Mouse (Mus musculus) neural tube, embryonic 12.5 days (tissue): ENCODE measurements at regions not wholly inside any gene's neighbourhood (a gene's known extent, or its start where the extent isn't known, plus 50 kb on each side); places are given as distances from the start of the nearest gene placed in this dataset.

ENCODE experiments used
- ATAC-seq: fragments of 200-750 bp; cut with Nextera tagmentation; 2 replicates; pipeline ENCODE4 v1.8.0; 2017; ENCODE audit warnings: low read depth, mild to moderate bottlenecking, moderate TSS enrichment, moderate library complexity; ENCODE audit not compliant: low FRiP score
- H3K27ac ChIP-seq: fragments of 300-500 bp; sonication (generic); 2 replicates; pipeline ENCODE4 v1.5.1; 2016
- H3K27me3 ChIP-seq: fragments of 300-500 bp; sonication (generic); replicated peaks from 2 replicates; pipeline ENCODE4 v1.6.1; 2016; ENCODE audit warnings: mild to moderate bottlenecking
- H3K36me3 ChIP-seq: fragments of 300-500 bp; sonication (generic); 2 replicates; pipeline ENCODE4 v1.6.1; 2016; ENCODE audit warnings: mild to moderate bottlenecking
- H3K4me1 ChIP-seq: fragments of 300-500 bp; sonication (generic); 2 replicates; pipeline ENCODE4 v1.6.1; 2016
- H3K4me2 ChIP-seq: fragments of 300-500 bp; sonication (generic); replicated peaks from 2 replicates; pipeline ENCODE4 v1.6.1; 2016; ENCODE audit warnings: mild to moderate bottlenecking
- H3K4me3 ChIP-seq: fragments of 300-500 bp; sonication (generic); 2 replicates; pipeline ENCODE4 v1.5.1; 2016
- H3K9ac ChIP-seq: fragments of 300-500 bp; sonication (generic); 2 replicates; pipeline ENCODE4 v1.6.1; 2016; ENCODE audit warnings: mild to moderate bottlenecking
- H3K9me3 ChIP-seq: fragments of 300-500 bp; sonication (generic); 2 replicates; pipeline ENCODE4 v1.6.1; 2016; ENCODE audit warnings: mild to moderate bottlenecking
- WGBS: fragments of 180-500 bp; shearing (Covaris S2); methylation state at CpG from one replicate; pipeline ENCODE4 v1.1.7; 2016; 5-methylcytosine and 5-hydroxymethylcytosine counted together

DNA sequence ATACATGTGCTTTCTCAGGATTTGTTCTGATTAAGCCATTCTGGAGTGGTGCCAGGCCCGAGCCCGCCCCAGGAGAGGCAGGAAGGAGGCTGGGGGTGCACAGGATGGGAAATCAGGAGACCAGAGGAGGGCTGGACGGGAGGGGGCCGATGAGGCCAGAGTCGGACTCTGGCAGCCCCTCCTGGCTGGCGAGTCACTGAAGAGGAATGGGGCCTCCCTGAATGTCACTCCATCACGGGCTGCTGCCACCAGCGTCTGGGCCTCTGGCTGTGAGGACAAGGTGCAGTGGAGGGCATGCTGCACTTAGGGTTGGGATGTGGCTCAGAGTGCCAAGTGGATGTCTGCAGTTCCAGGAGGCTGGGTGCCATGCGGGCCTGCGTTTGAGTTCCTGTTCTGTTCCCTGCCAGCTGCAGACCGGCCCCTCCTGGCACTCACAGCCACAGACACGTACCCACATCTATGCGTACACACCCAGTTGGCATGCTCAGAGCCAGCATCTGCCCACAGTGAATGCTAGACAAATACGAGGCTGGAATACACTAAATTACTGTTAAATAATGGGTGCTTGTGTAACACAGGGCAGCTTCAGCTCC, 94.9 kb upstream of the Zfp618 start:
- no peak overlapping the region for H3K9ac ChIP-seq
- H3K9me3 ChIP-seq = no peaks in the 10 kb centered on the region
- no peak overlapping the region for H3K4me3 ChIP-seq
- no peak overlapping the region for H3K4me2 ChIP-seq
- no peaks in the 10 kb centered on the region for H3K27me3 ChIP-seq
- ATAC-seq = no peak
- 75% methylated on average over 14 of the region's 14 CpGs for WGBS
- H3K36me3 ChIP-seq = no peaks in the 10 kb centered on the region
- no peak overlapping the region for H3K27ac ChIP-seq
- peaks cover 3% of the 10 kb centered on the region; the same call in 1 of the 2 replicates for H3K4me1 ChIP-seq

DNA sequence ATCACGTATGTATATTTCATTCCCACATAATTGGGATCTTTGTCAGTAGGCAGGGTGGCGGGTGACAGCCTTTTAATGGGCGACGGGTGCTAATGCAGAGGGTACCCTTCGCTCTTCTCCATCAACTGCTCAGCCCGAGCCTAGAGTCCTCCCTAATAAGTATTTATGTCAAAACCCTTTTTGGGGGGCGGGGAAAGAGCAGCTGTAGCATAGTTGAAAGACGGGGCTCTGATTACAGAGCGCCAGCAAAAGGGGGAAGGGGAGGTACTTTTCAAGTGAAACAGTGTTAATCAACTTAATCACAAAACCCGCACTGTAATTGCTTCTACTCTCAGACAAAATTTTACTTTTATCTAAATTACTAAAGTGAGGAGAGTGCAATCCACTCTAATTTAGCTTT, 92.8 kb upstream of the Zfp618 start:
- WGBS = 84% methylated on average over 10 of the region's 10 CpGs
- Histone ChIP-seq H3K4me3 (no peak overlapping the region), H3K36me3 (no peaks in the 10 kb centered on the region), H3K4me2 (no peak overlapping the region), H3K9ac (no peak overlapping the region), H3K4me1 (peaks cover 3% of the 10 kb centered on the region; the same call in 1 of the 2 replicates), H3K9me3 (no peaks in the 10 kb centered on the region), H3K27ac (no peak overlapping the region), H3K27me3 (no peaks in the 10 kb centered on the region)
- no peak for ATAC-seq

DNA sequence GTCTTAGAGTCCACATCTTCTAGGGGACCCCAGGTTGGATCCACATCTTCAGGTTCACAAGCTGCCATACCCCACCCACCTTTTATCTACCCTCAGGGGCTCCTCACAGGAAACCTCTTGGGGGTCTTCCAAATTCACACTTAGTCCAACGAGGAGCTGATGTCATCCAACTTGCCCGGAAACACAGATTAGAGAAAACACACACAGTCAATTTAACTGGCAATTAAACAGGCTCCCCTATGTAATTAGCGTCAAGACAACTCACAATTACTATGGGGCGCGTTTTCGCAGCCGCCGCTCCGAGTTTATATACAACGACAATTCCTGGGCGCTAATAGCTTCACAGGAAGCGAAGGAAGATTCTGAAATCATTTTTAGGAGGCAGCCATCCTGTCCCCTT, 91.4 kb upstream of the Zfp618 start:
- Histone ChIP-seq H3K9ac (no peak overlapping the region), H3K4me1 (peaks cover 3% of the 10 kb centered on the region; the same call in 1 of the 2 replicates), H3K27ac (no peak overlapping the region), H3K4me3 (no peak overlapping the region), H3K9me3 (no peaks in the 10 kb centered on the region), H3K27me3 (no peaks in the 10 kb centered on the region), H3K4me2 (no peak overlapping the region), H3K36me3 (no peaks in the 10 kb centered on the region)
- ATAC-seq = no peak
- WGBS = 79% methylated on average over 12 of the region's 12 CpGs

DNA sequence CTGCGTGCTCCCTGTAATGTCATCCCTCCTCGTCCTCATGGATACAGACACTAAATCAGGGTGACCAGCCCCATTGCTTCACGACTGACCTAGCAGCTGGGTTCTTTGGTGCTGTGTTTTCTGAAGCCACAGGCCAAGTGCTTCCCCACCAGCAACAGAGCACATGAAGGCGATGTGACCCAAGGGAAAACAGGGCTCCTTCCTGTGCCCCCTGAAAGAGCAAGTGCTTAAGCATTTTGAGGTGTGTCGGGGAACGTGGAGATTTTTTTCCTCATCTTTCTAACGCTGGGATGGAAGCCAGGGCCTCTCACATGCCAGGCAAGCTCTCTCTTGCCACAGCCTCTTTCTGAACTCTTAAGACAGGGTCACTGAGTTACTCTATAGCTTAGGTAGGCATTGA, 87.3 kb upstream of the Zfp618 start:
- H3K4me3 ChIP-seq = no peak overlapping the region
- 78% methylated on average over 7 of the region's 7 CpGs for WGBS
- ATAC-seq = no peak

DNA sequence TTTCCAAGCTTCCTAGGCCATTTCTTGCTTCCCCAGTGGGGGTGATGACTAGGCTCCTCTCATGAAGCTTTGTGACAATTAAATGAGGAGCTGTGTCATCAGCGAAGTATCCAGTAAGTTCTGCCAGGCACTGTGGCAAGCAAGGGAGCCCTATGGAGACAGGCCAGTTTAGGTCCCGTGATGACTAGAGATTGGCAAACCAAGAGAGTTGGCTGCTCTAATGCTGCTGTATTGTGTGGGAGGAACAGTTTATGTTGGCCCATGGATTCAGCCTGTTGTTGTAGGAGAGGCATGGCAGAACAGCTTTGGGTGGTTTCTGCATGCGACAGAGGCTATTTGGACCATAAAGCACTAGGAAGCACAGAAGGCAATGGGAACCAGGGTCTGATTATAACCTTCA, 86.4 kb upstream of the Zfp618 start:
- Histone ChIP-seq H3K36me3 (no peaks in the 10 kb centered on the region), H3K9me3 (0 out of 2 replicates have a peak, but pooled peaks cover 5% of the 10 kb centered on the region), H3K4me1 (no peaks in the 10 kb centered on the region), H3K9ac (no peak overlapping the region), H3K27ac (no peak overlapping the region), H3K27me3 (no peaks in the 10 kb centered on the region), H3K4me2 (no peak overlapping the region), H3K4me3 (no peak overlapping the region)
- 91% methylated on average over 3 of the region's 3 CpGs for WGBS
- no peak for ATAC-seq

More for the DNA sequence above, 87.3 kb upstream of the Zfp618 start:
- Histone ChIP-seq H3K9ac (no peak overlapping the region), H3K27me3 (no peaks in the 10 kb centered on the region), H3K27ac (no peak overlapping the region), H3K4me1 (no peaks in the 10 kb centered on the region), H3K4me2 (no peak overlapping the region), H3K36me3 (no peaks in the 10 kb centered on the region), H3K9me3 (0 out of 2 replicates have a peak, but pooled peaks cover 5% of the 10 kb centered on the region)

DNA sequence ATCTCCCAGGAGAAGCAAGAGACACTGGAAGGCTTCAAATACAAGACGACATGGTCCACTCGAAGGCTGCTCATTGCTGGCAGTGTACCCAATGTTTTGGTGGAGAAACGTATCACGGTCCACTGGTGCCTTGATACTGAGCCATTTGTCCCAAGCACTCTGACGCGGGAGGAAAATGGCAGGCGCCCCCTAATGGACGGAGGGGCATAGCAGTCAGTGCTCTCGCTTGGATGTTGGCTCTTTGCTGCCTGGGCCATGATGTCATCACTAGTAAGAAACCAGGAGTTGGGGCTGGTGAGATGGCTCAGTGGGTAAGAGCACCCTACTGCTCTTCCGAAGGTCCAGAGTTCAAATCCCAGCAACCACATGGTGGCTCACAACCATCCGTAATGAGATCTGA, 83.5 kb upstream of the Zfp618 start:
- 78% methylated on average over 10 of the region's 11 CpGs for WGBS
- H3K9ac ChIP-seq = no peak overlapping the region
- no peak overlapping the region for H3K4me2 ChIP-seq
- no peaks in the 10 kb centered on the region for H3K4me1 ChIP-seq
- H3K36me3 ChIP-seq = no peaks in the 10 kb centered on the region
- H3K4me3 ChIP-seq = no peak overlapping the region
- no peaks in the 10 kb centered on the region for H3K27me3 ChIP-seq
- H3K27ac ChIP-seq = no peak overlapping the region
- H3K9me3 ChIP-seq = 0 out of 2 replicates have a peak, but pooled peaks cover 5% of the 10 kb centered on the region
- no peak for ATAC-seq

DNA sequence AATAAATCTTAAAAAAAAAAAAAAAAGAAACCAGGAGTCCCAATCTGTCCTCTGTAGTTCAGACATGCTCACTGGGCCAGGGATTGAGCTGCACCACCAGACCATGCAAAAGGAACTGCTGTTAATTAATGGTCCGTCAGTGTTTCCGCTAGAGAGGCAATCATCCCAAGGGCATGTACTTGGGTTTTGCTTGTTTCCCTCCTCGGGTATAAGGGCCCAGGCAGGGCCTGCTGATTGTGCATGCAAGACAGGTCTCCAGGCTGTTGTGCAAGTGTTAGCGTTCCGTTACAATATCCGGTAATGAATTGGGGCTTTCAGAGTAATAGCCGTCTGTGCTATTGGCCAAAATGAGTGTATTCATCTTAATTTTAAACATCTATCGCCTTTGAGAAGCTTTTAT, 83.1 kb upstream of the Zfp618 start:
- 71% methylated on average over 8 of the region's 8 CpGs for WGBS
- Histone ChIP-seq H3K27ac (no peak overlapping the region), H3K36me3 (no peaks in the 10 kb centered on the region), H3K4me1 (no peaks in the 10 kb centered on the region), H3K9ac (no peak overlapping the region), H3K27me3 (no peaks in the 10 kb centered on the region), H3K4me2 (no peak overlapping the region), H3K4me3 (no peak overlapping the region), H3K9me3 (0 out of 2 replicates have a peak, but pooled peaks cover 5% of the 10 kb centered on the region)
- ATAC-seq = no peak

DNA sequence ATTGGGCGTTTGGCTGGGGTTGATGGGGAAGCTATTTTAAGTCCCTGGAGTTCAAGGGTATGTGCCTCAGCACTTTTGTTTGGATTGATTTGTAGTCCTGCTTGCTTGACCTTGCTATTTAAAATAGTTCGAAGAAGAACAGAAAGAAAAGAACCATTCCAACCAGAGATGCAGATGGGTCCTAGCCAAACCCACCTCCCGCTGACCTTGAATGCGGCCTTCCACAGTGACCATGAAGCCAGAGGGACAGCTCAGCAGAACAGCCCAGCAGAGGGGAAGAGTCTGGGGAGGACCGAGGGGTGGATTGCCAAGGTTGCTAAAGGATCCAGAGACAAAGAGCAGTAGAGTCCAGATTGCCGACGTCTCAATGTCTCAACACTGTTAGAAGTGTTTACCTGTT, 76.6 kb upstream of the Zfp618 start:
- Histone ChIP-seq H3K9me3 (no peaks in the 10 kb centered on the region), H3K27ac (no peak overlapping the region), H3K4me2 (no peak overlapping the region), H3K27me3 (no peaks in the 10 kb centered on the region), H3K4me1 (no peaks in the 10 kb centered on the region), H3K4me3 (no peak overlapping the region), H3K9ac (no peak overlapping the region), H3K36me3 (no peaks in the 10 kb centered on the region)
- WGBS = 85% methylated on average over 7 of the region's 7 CpGs
- no peak for ATAC-seq

DNA sequence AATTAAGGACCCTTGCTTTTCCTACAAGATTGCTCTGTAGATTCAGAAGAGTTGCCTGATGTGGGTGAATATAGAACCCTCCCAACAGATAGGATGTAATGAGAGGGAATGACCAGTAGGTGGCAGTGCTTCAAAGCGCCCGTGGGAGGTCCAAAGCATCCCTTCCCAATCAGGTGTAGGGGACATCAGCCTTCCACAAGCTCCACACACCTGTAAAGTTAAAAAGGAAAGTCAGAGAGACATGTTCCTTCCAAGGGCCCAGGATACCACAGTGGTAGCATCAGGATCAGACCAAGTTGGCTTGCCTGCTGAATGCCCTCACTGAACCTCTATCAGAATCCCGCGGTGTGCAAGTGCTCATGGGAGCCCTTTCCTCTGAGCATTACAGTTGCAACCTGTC, 75.7 kb upstream of the Zfp618 start:
- H3K4me2 ChIP-seq = no peak overlapping the region
- H3K9me3 ChIP-seq = no peaks in the 10 kb centered on the region
- no peaks in the 10 kb centered on the region for H3K36me3 ChIP-seq
- no peaks in the 10 kb centered on the region for H3K27me3 ChIP-seq
- no peaks in the 10 kb centered on the region for H3K4me1 ChIP-seq
- H3K4me3 ChIP-seq = no peak overlapping the region
- H3K9ac ChIP-seq = no peak overlapping the region
- no peak overlapping the region for H3K27ac ChIP-seq
- 48% methylated on average over 4 of the region's 4 CpGs for WGBS
- ATAC-seq = no peak

DNA sequence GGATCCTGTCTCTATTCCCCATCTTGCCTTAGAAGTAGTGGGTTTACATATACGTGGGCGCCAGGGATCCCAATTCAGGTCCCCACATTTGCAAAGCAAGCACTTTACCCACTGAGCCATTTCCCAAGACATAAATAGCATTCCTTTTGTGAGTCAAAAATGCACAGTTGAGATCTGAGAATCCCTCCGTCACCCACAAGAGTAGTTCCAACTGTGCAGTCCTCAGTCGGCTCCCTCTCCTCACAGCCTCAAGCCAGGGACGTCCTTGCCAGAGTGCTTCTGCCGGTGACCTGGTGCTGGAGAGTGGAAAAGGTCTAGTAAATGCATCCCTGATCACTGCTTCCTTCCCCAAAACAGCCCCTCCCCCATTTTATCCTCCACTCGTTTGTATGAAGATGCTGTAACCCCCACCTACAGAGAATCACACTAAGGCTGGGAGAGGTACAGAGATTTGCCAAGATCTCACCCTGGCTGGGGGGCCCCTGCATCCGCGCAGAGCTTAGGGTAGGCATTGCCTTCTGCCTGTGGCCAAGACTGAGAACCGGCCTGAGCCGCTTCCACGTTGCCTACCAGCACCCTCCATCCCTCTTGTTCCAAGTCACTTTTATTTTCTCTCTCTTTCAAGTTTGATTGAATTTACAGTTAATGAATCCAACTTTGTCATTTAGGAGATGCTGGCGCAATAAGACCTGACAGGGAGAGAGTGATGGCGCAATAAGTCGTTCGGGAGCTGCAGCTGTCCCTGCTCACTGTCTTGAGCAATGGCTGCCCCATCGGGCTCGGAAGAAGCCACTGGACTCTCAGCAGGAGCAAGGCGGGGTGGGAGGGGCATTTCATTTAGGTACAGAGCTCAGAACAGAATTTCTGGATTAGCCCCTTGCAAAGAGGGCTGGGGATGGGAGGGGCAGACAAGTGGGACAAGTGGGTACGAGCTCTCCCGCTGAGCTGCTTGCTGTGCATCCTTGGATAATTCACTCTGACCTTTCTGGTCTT, 74.5 kb upstream of the Zfp618 start:
- Histone ChIP-seq H3K4me1 (no peaks in the 10 kb centered on the region), H3K9ac (no peak overlapping the region), H3K4me3 (no peak overlapping the region), H3K4me2 (peak overlapping the region; percentile 37), H3K27ac (no peak overlapping the region), H3K36me3 (no peaks in the 10 kb centered on the region), H3K27me3 (no peaks in the 10 kb centered on the region), H3K9me3 (no peaks in the 10 kb centered on the region)
- WGBS = 36% methylated on average over 21 of the region's 21 CpGs
- peak; percentile 70 for ATAC-seq

DNA sequence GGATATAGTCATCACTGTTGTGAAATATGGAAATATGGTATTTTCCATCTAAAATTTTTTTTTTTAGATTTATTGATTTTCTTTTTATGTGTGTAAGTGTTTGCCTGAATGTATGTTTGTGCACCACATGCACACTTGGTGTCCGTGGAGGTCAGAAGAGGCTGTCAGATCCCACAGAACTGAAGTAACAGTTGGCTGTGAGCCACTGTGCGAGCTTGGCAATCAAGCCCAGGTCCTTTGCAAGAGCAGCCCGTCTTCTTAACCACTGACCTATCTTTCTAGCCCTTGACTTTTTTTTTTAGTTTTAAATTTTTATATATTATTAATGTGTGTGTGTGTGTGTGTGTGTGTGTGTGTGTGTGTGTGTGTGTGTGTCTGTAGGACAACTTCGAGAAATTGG, 52.5 kb upstream of the Zfp618 start:
- Histone ChIP-seq H3K27ac (no peak overlapping the region), H3K36me3 (no peaks in the 10 kb centered on the region), H3K27me3 (no peaks in the 10 kb centered on the region), H3K4me3 (no peak overlapping the region), H3K4me1 (no peaks in the 10 kb centered on the region), H3K4me2 (no peak overlapping the region), H3K9ac (no peak overlapping the region), H3K9me3 (no peaks in the 10 kb centered on the region)
- 71% methylated on average over 4 of the region's 4 CpGs for WGBS
- no peak for ATAC-seq
